Mouse (Mus musculus): ENCODE results near the gene Cfap99. TPM values are rescaled to one million over a fixed set of nuclear protein-coding genes. Genes with fewer than 3 reads are reported as not detected.

The Cfap99 gene
- polyA plus RNA-seq (2015; fragmentation: Nextera tagmentation; extraction: Ambion mirVana), result 0.10 and 0.16 TPM in 2 replicates

DNA sequence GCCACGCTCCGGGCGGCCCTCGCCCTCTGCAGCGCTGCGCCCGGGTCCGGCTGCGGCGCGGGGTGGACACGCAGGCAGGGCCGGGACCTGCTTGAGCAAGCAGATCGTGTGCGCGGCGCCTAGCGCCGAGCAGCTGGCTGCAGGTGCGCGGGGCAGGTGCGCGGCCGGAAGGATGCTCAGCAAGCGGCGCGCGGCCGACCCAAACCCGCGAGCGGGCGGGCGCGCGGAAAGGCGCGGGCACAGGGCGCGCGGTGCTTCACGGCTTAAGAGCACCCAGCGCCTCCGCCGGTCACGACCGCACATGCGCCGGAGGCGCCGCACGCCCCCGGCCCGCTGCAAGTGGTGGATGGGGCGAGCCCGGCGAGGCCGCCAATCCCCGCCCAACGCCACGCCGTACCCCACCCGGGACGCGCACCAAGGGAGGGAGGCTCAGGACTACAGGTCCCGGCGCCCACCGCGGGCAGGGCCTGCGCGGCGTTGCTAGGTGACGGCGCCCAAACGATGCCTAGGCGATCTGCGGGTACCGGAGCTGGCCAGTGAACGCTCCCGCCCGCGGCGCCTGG, at the start of gene Cfap99, which contains the start of gene Zfyve28:
Cfap99 (plus strand) TSS at position 447 of the 563 bp plus-strand sequence.
Zfyve28 (minus strand) TSS at position 296 of the 563 bp plus-strand sequence.
- H3K9ac ChIP-seq (ENCODE audit: low read depth, low read length), result peak within 1 kb of the TSS; percentile 63
- peaks cover 5% of the 10 kb centered on the region for H3K27me3 ChIP-seq (ENCODE audit: control insufficient read depth, insufficient read depth, low read depth, low read length)
- H3K4me1 ChIP-seq (ENCODE audit: control insufficient read depth, insufficient read depth, low read length), result peaks cover 15% of the 10 kb centered on the region
- no peaks in the 10 kb centered on the region for H3K36me3 ChIP-seq (ENCODE audit: control insufficient read depth, insufficient read depth, low read length)
- peak within 1 kb of the TSS; percentile 58 for H3K4me3 ChIP-seq (ENCODE audit: low read depth, low read length)
- peak within 1 kb of the TSS; percentile 74 for H3K4me2 ChIP-seq (ENCODE audit: low read length)
- H3K9me3 ChIP-seq (replicated peaks; ENCODE audit: control insufficient read depth, low read length, poor library complexity, severe bottlenecking), result no peaks in the 10 kb centered on the region
- peak; percentile 99 for ATAC-seq
- WGBS, result under 1% methylated on average over 74 of the region's 83 CpGs
- peak within 1 kb of the TSS; percentile 63 for H3K27ac ChIP-seq (ENCODE audit: low read length)

DNA sequence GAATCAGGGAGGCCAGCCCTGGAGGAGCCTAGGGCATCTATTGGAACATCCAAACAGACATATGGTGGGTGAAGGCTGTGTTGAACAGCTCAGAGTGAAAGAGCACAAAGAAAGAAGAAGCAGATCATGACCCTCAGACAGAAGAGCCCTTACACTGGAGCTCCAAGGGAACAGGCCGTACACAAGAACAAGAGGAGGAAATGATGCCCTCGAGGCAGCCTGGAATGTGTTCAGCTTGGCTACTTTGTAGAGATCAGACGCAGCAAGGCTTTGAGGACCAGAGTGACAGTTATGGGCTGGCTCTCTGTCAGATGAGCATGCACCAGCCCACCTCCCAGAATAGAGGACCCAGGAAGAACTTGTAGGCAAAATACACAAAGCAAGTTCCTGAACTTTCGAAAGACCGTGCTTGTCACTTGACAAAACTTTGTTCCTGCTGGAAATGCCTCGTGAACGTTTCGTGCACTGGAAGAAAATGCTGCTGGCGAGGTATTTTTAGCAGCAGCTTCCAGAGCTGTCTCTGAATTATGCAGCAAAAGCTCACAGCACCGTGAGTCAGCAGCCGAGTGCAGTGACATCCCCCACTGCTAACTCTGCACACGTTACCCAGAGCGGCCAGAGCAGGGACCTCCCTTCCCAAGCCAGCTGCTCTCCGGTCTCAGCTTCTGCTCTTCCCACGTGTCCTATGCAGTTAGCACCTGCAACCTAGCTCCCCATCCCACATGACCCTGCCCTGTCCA, 46.0 kb upstream of the Cfap99 start:
- Histone ChIP-seq H3K4me3 (ENCODE audit: low read depth, low read length) (no peak overlapping the region), H3K9ac (ENCODE audit: low read depth, low read length) (no peak overlapping the region), H3K4me2 (ENCODE audit: low read length) (no peak overlapping the region), H3K9me3 (replicated peaks; ENCODE audit: control insufficient read depth, low read length, poor library complexity, severe bottlenecking) (no peaks in the 10 kb centered on the region), H3K36me3 (ENCODE audit: control insufficient read depth, insufficient read depth, low read length) (no peaks in the 10 kb centered on the region), H3K27me3 (ENCODE audit: control insufficient read depth, insufficient read depth, low read depth, low read length) (no peaks in the 10 kb centered on the region), H3K27ac (ENCODE audit: low read length) (no peak overlapping the region), H3K4me1 (ENCODE audit: control insufficient read depth, insufficient read depth, low read length) (peaks cover 8% of the 10 kb centered on the region)
- peak; percentile 64; the same call in 1 of the 2 replicates for ATAC-seq
- WGBS, result 42% methylated on average over 15 of the region's 15 CpGs

- Histone ChIP-seq H3K27me3 (ENCODE audit: control insufficient read depth, insufficient read depth, low read depth, low read length) (no peaks in the 10 kb centered on the region), H3K4me1 (ENCODE audit: control insufficient read depth, insufficient read depth, low read length) (peaks cover 8% of the 10 kb centered on the region), H3K4me2 (ENCODE audit: low read length) (no peak overlapping the region), H3K9me3 (replicated peaks; ENCODE audit: control insufficient read depth, low read length, poor library complexity, severe bottlenecking) (no peaks in the 10 kb centered on the region), H3K36me3 (ENCODE audit: control insufficient read depth, insufficient read depth, low read length) (no peaks in the 10 kb centered on the region), H3K9ac (ENCODE audit: low read depth, low read length) (no peak overlapping the region), H3K4me3 (ENCODE audit: low read depth, low read length) (no peak overlapping the region), H3K27ac (ENCODE audit: low read length) (no peak overlapping the region)
- peak; percentile 21; the same call in 1 of the 2 replicates for ATAC-seq
- WGBS, result 83% methylated on average over 5 of the region's 5 CpGs
Measured at GRCm38 (mm10) chr5:34243062-34243461, 45.3 kb upstream of the Cfap99 start.

- no peak for ATAC-seq
- H3K4me1 ChIP-seq (ENCODE audit: control insufficient read depth, insufficient read depth, low read length), result peaks cover 13% of the 10 kb centered on the region
- no peak overlapping the region for H3K4me3 ChIP-seq (ENCODE audit: low read depth, low read length)
- 97% methylated on average over 3 of the region's 3 CpGs for WGBS
- no peaks in the 10 kb centered on the region for H3K27me3 ChIP-seq (ENCODE audit: control insufficient read depth, insufficient read depth, low read depth, low read length)
- H3K4me2 ChIP-seq (ENCODE audit: low read length), result no peak overlapping the region
- no peaks in the 10 kb centered on the region for H3K9me3 ChIP-seq (replicated peaks; ENCODE audit: control insufficient read depth, low read length, poor library complexity, severe bottlenecking)
- H3K9ac ChIP-seq (ENCODE audit: low read depth, low read length), result no peak overlapping the region
- H3K36me3 ChIP-seq (ENCODE audit: control insufficient read depth, insufficient read depth, low read length), result no peaks in the 10 kb centered on the region
- no peak overlapping the region for H3K27ac ChIP-seq (ENCODE audit: low read length)
Measured at GRCm38 (mm10) chr5:34246443-34246842, 42.0 kb upstream of the Cfap99 start.

DNA sequence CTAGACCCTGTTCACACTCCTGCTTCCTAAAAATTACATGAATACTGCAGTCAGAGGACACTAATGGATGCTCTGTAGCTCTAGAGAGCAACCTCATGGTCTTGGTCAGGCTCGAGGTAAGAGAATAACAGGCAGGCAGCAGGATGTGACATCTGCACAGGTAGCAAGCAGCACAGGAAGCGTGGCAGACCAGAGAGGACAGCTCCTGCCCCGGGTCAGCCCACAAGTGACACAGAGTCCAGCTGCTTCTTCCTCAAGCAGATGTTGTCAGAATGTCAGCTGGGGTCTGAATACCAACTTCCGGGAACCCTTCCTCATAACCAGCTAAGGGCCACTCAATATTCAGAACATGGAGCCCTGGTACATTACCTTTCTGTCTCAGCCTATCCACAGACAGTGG, 39.3 kb upstream of the Cfap99 start:
- Histone ChIP-seq H3K27me3 (ENCODE audit: control insufficient read depth, insufficient read depth, low read depth, low read length) (no peaks in the 10 kb centered on the region), H3K9ac (ENCODE audit: low read depth, low read length) (no peak overlapping the region), H3K4me3 (ENCODE audit: low read depth, low read length) (no peak overlapping the region), H3K4me2 (ENCODE audit: low read length) (no peak overlapping the region), H3K36me3 (ENCODE audit: control insufficient read depth, insufficient read depth, low read length) (no peaks in the 10 kb centered on the region), H3K27ac (ENCODE audit: low read length) (no peak overlapping the region), H3K4me1 (ENCODE audit: control insufficient read depth, insufficient read depth, low read length) (peaks cover 22% of the 10 kb centered on the region), H3K9me3 (replicated peaks; ENCODE audit: control insufficient read depth, low read length, poor library complexity, severe bottlenecking) (no peaks in the 10 kb centered on the region)
- WGBS, result 80% methylated on average over 4 of the region's 4 CpGs
- no peak for ATAC-seq

- Histone ChIP-seq H3K27me3 (ENCODE audit: control insufficient read depth, insufficient read depth, low read depth, low read length) (no peaks in the 10 kb centered on the region), H3K4me2 (ENCODE audit: low read length) (no peak overlapping the region), H3K36me3 (ENCODE audit: control insufficient read depth, insufficient read depth, low read length) (no peaks in the 10 kb centered on the region), H3K9ac (ENCODE audit: low read depth, low read length) (no peak overlapping the region), H3K4me1 (ENCODE audit: control insufficient read depth, insufficient read depth, low read length) (peaks cover 22% of the 10 kb centered on the region), H3K27ac (ENCODE audit: low read length) (no peak overlapping the region), H3K4me3 (ENCODE audit: low read depth, low read length) (no peak overlapping the region), H3K9me3 (replicated peaks; ENCODE audit: control insufficient read depth, low read length, poor library complexity, severe bottlenecking) (no peaks in the 10 kb centered on the region)
- no peak; the same call in 1 of the 2 replicates for ATAC-seq
- 72% methylated on average over 3 of the region's 3 CpGs for WGBS
Measured at GRCm38 (mm10) chr5:34250090-34250489, 38.3 kb upstream of the Cfap99 start.

DNA sequence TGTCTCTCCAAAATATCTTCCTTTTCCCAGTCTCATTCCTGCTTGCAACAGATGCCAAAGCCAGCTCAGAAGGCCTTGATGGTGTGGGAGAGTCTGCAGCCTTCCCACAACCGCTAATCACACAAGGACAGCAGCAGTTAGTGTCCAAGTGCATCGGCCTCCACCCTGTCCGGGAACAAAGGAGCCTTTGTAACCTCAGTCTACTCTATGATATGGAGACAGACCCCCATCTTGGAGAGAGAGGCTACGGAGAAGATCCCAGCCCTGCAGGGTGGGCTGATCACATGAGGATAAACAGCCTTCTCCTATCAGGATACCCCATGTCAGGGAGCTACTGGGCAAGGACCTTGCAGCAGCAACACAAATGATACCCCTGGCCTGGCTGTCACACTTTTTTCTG, 36.6 kb upstream of the Cfap99 start:
- no peak for ATAC-seq
- no peaks in the 10 kb centered on the region for H3K9me3 ChIP-seq (replicated peaks; ENCODE audit: control insufficient read depth, low read length, poor library complexity, severe bottlenecking)
- H3K4me2 ChIP-seq (ENCODE audit: low read length), result 0 out of 2 replicates have a peak overlapping the region, but pooled peaks have one; percentile 2
- H3K27me3 ChIP-seq (ENCODE audit: control insufficient read depth, insufficient read depth, low read depth, low read length), result no peaks in the 10 kb centered on the region
- peak overlapping the region; percentile 51 for H3K27ac ChIP-seq (ENCODE audit: low read length)
- H3K9ac ChIP-seq (ENCODE audit: low read depth, low read length), result no peak overlapping the region
- H3K36me3 ChIP-seq (ENCODE audit: control insufficient read depth, insufficient read depth, low read length), result no peaks in the 10 kb centered on the region
- WGBS, result 37% methylated on average over 4 of the region's 4 CpGs
- no peak overlapping the region for H3K4me3 ChIP-seq (ENCODE audit: low read depth, low read length)
- peaks cover 22% of the 10 kb centered on the region for H3K4me1 ChIP-seq (ENCODE audit: control insufficient read depth, insufficient read depth, low read length)

GRCm38 (mm10) chr5:34252307-34252966, 36.0 kb upstream of the Cfap99 start:
- H3K9me3 ChIP-seq (replicated peaks; ENCODE audit: control insufficient read depth, low read length, poor library complexity, severe bottlenecking), result no peaks in the 10 kb centered on the region
- no peak overlapping the region for H3K9ac ChIP-seq (ENCODE audit: low read depth, low read length)
- WGBS, result 24% methylated on average over 4 of the region's 4 CpGs
- peak overlapping the region; percentile 51 for H3K27ac ChIP-seq (ENCODE audit: low read length)
- no peaks in the 10 kb centered on the region for H3K36me3 ChIP-seq (ENCODE audit: control insufficient read depth, insufficient read depth, low read length)
- H3K4me2 ChIP-seq (ENCODE audit: low read length), result no peak overlapping the region
- H3K4me1 ChIP-seq (ENCODE audit: control insufficient read depth, insufficient read depth, low read length), result peaks cover 22% of the 10 kb centered on the region
- 0 out of 2 replicates have a peak, but pooled peaks have one; percentile 27 for ATAC-seq
- H3K27me3 ChIP-seq (ENCODE audit: control insufficient read depth, insufficient read depth, low read depth, low read length), result no peaks in the 10 kb centered on the region
- H3K4me3 ChIP-seq (ENCODE audit: low read depth, low read length), result no peak overlapping the region

All from midbrain, embryonic 16.5 days (tissue).